Mouse (Mus musculus): ENCODE data around the gene Tubal3. TPM values are rescaled to one million over a fixed set of nuclear protein-coding genes. Genes with fewer than 3 reads are reported as not detected.
"Not testable (repeated sequence)": the region's sequence is repeated elsewhere in the genome, so short reads cannot be mapped to it uniquely, and the experiment has no call there.

Gene Tubal3
- total RNA-seq (2021), result not detected
- long read RNA-seq, experiment 1, result 0 reads
- long read RNA-seq, experiment 2, result 0 reads

GRCm38 (mm10) chr13:3917571-3918311 lies at the start of gene Tubal3, which contains the start of gene Net1:
Gene Tubal3 (plus strand): TSS chr13:3918274.
Gene Net1 (minus strand): TSS chr13:3918220.
- DNase-seq (ENCODE audit: low spot score in 2 of 2), result peak; percentile 81 to 83

DNA sequence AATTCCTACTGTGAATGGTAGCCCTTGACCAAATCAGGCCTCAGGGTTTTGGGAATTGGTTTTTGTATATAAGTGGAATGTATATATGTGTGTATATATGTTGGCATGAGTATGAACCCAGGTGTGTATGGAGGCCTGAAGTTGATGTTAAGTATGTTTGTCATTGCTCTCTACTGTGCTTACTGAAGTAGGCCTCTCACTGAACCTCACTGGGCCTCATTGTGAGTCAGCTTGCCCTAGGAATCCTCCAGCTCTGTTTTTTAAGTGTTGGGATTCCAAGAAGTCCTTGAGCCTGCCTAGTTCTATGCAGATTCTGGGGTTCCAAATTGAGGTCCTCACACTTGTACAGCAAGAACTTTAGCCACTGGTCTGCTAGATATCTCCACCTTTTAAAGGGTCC lies 48.2 kb upstream of the Tubal3 start:
- no peak for DNase-seq (ENCODE audit: low spot score in 2 of 2)

- no peak for DNase-seq (ENCODE audit: low spot score in 2 of 2)
Measured at GRCm38 (mm10) chr13:3872832-3873231, 45.2 kb upstream of the Tubal3 start.

DNA sequence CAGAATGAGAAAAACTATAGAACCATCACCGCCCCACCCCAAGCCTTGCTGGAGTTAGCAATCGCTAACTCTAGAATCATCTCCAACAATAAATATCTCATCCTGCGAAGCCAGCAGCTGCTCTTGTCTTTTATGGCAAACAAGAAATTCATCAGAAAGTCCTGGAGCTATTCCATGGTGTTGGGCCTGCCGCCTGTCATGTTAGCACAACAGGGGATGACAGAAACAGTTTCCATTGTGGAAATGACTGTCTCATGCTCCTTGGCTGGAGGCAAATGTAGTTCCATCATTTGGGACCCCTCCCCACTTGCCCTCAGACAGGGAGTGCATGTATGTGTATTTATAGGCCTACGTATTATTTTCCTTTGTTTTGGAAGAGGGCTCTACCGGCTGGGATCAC lies 41.6 kb upstream of the Tubal3 start:
- no peak for DNase-seq (ENCODE audit: low spot score in 2 of 2)

DNA sequence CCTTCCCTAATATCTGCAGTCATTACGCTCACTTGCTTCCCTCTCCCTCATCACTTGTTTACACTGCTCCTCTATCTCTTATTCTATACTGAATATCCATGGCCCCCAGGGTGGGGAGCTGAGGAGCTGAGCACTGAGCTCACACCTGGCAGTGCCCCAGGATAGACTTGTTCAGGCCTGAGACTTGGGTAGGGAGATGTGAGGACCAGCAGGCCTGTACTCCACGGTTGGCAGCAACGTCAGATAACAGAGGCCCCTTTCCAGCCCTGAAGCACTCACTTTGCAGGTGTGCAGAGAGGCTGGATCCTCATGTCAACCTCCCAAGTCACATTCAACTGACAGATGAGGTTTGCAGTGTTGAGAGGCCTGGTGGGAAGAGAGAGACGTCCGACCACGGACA lies 40.9 kb upstream of the Tubal3 start:
- DNase-seq (ENCODE audit: low spot score in 2 of 2), result no peak

DNA sequence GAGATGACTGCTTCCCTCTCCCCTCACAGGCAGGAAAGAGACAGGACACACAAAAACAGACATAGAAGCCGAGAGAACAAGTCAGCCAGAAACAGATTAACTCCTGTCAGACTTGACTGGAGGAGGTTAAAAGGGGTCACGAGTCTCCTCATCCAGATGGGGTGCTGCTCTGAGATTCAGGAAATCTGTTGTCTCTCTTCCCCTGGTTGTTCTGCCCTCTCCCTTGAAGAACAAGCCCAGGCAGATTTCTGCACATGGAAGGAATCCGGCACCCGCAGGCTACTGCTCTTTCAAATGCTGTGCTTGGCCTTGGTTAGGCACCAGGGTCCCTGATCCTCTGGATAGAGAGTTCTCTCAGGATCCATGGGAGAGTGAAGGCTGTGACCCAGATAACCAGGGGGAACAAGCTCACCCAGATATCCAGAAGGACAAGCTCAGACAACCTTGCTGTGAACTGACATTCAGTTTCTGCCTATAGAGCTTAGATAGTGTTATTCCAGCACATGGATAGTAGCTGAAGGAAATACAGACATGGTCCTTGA lies 40.3 kb upstream of the Tubal3 start:
- no peak for DNase-seq (ENCODE audit: low spot score in 2 of 2)

DNA sequence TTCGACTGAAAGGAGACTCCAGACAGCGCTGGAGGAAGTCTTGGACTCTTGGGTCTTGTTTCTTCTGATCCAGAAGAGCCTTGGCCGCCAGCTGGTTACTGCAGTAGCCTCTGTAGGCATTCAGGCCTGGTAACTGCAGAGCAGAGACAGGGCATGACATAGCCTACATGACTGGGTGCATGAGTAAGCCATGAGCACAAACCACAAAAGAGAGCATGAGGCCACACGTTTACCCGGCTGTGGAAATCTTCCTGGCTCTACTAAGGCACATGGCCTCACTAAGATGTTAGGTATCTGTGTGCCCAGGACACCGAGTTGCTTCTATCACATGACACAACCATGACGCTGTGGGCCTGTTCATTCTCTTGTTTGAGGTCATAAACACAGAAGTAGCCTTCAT lies 31.4 kb upstream of the Tubal3 start:
- no peak for DNase-seq (ENCODE audit: low spot score in 2 of 2)

- DNase-seq (ENCODE audit: low spot score in 2 of 2), result no peak
Measured at GRCm38 (mm10) chr13:3889111-3889510, 29.0 kb upstream of the Tubal3 start.

DNA sequence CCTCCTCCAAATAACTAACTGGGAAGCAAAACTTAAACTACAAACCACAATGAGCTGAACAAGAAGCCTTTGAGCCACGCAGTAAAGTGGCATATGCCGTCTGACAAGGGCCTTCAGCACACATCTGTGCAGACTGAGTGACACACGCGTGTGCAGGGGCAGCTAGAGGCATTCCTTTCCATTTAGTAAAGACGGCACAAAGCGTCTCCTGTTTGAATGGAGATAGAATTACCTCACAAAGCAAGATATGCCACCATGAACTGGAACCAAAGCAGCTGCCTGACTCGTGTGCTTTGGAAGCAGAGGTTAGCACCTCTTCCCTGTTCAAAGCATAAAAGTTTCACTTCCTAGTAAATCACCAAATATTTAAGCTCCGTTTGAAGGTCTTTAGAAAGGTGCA lies 28.0 kb upstream of the Tubal3 start:
- DNase-seq (ENCODE audit: low spot score in 2 of 2), result no peak

- DNase-seq (ENCODE audit: low spot score in 2 of 2), result peak in 1 of 2 experiments; percentile 29
Measured at GRCm38 (mm10) chr13:3891479-3892087, 26.5 kb upstream of the Tubal3 start.

DNA sequence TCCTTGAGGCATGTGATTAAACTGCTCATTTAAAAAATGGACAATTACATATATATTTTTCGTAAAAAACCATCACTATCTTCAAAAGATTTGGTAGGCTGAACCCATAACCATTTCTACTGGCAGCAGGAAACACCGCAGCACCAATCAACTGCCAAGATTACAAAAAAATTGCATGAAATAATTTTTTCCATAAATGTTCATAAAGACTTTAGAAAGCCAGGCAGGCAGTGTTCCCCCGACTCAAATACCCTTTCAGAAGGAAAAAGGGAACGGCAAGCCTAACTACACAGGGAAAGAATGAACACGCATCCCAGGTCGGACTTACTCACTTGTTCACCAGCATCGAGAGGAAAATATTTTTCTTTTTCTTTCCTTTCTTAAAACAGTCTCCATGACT lies 25.5 kb upstream of the Tubal3 start:
- DNase-seq (ENCODE audit: low spot score in 2 of 2), result no peak

DNA sequence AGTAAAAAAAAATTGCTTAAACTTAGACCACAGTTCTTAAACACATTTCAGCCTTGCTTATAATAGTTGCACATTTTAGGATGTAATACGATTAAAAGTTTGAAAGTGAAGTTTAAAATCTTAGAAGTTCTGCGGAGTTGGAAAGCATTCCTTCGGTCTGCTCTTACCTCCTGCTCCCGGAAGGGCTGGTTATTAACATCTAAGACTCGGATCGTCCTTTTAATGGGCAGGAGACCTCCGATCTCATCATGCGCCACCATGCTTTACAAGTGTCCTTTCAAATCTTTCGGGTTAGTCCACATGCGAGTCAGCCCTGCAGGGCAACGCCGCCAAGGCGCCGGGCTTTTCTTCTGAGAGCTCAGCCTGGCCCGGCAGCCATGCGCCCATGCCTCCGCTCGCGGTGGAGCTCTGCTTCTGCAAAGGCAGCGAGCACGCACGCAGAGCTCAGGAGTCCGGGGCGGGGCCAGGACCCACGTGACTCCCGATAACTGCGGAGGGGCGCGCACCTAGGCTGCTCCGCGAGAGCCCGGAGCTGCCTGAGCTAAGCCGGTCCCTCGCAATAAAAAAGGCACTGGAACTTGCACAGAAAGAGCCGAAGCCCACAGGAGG lies 24.8 kb upstream of the Tubal3 start:
- DNase-seq (ENCODE audit: low spot score in 2 of 2), result peak; percentile 95 to 97

GRCm38 (mm10) chr13:3894549-3894948 lies 23.5 kb upstream of the Tubal3 start:
- DNase-seq (ENCODE audit: low spot score in 2 of 2), result no peak

DNA sequence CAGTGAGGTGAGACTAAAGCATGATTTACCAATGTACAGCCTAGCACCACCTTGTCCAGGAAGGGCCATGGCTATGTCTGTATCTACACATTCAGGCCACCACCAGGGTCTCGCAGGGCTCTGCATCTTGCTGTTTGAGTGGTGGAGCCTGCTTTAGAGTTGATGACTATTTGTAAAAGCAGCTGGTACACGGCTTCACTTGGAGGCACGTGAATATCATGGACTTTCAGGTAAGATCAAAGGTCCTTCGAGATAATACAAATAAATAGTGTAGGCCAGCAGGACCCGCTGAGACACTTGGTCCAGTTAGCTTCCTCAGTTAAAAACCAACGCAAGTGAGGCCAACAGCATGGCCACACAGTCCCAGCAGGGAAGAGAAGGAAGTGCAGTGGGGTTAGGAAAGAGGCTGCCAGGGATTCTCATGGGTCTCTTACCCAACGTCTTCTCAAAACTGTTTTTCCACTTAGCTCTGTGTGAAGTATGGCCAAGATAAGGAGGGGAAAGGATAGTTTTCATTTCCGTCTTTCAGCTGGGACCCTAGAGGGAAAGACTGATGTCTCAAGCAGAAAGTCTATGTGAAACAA lies 22.6 kb upstream of the Tubal3 start:
- no peak for DNase-seq (ENCODE audit: low spot score in 2 of 2)

- DNase-seq (ENCODE audit: low spot score in 2 of 2), result no peak
Measured at GRCm38 (mm10) chr13:3896032-3896431, 22.0 kb upstream of the Tubal3 start.

DNA sequence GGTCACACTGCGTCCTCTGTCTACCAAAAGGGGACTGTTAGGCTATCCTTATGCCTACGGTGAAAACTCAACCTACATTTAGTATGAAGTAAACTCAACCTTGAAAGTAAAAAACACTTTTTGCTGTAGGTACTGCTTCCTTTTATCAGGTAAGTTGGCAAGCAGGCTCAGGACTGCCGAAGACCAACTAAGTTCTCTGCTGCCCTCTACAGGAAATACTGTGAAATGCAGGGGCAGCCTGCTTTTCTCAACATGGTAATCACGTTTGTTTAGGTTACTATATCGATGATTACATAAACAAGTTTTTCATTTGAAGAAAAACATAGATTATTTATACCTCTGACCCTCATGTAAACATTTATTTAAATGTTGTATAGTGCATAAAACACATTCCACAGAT lies 21.2 kb upstream of the Tubal3 start:
- DNase-seq (ENCODE audit: low spot score in 2 of 2), result peak; percentile 66 to 76

- not testable (repeated sequence) for DNase-seq (ENCODE audit: low spot score in 2 of 2)
Measured at GRCm38 (mm10) chr13:3898202-3898601, 19.9 kb upstream of the Tubal3 start.

GRCm38 (mm10) chr13:3899301-3899700 lies 18.8 kb upstream of the Tubal3 start:
- no peak for DNase-seq (ENCODE audit: low spot score in 2 of 2)

DNA sequence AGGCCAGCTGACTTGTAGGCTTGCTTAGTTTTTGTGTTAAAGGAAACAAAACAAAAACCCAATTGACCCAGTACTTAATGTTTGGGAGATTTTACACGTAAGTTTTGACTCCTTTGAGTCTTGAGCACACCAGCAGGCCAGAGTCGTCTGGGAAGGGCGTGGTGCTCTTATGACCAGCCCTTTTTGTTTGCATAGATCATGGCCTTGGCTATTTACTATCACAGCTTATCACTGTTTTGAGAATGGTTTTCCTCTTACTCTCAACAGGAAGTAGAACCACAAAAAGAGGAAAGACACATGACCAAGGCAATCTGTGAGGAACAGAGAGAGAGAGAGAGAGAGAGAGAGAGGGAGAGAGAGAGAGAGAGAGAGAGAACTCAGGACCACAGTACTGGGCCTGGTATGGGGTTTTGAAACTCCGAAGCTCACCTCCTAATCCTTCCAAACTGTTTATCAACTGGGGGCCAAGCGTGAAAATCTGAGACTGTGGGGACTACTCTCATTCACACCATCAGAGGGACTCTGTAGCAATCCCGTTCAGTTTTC lies 10.8 kb upstream of the Tubal3 start:
- DNase-seq (ENCODE audit: low spot score in 2 of 2), result no peak

GRCm38 (mm10) chr13:3908262-3908661 lies 9.8 kb upstream of the Tubal3 start:
- no peak for DNase-seq (ENCODE audit: low spot score in 2 of 2)

- DNase-seq (ENCODE audit: low spot score in 2 of 2), result no peak
Measured at GRCm38 (mm10) chr13:3910356-3910755, 7.7 kb upstream of the Tubal3 start.
